Mouse (Mus musculus) lung, postnatal 25 days (tissue): Measurements from ENCODE around the gene Rrbp1.
A peak's percentile ranks its signal among the peaks of the same experiment; 100 is the strongest.

Experiments
- DNase-seq: peaks from one replicate; pipeline ENCODE4 v3.0.0; 2022; ENCODE audit warnings: low spot score

Rrbp1 gene

GRCm38 (mm10) chr2:144006686-144007085 is 4.4 kb downstream of the Rrbp1 start:
- DNase-seq, result no peak

- peak; percentile 74 for DNase-seq
These were observed 5.7 kb downstream of the Rrbp1 start for GRCm38 (mm10) chr2:144005166-144005955.

- DNase-seq, result peak; percentile 19
These were observed 7.5 kb downstream of the Rrbp1 start for GRCm38 (mm10) chr2:144003544-144003943.

- no peak for DNase-seq
These were observed 8.7 kb downstream of the Rrbp1 start for GRCm38 (mm10) chr2:144002229-144002984.

GRCm38 (mm10) chr2:143992977-143993376 is 18.1 kb downstream of the Rrbp1 start:
- no peak for DNase-seq

- DNase-seq, result no peak
These were observed 18.9 kb downstream of the Rrbp1 start for GRCm38 (mm10) chr2:143991964-143992672.

- peak; percentile 62 for DNase-seq
These were observed 20.1 kb downstream of the Rrbp1 start for GRCm38 (mm10) chr2:143990997-143991396.

- no peak for DNase-seq
These were observed 23.0 kb downstream of the Rrbp1 start for GRCm38 (mm10) chr2:143988016-143988415.

- no peak for DNase-seq
These were observed 23.6 kb downstream of the Rrbp1 start for GRCm38 (mm10) chr2:143987485-143987884.

- DNase-seq, result no peak
These were observed 27.6 kb downstream of the Rrbp1 start for GRCm38 (mm10) chr2:143983482-143983881.

GRCm38 (mm10) chr2:143982901-143983300 is 28.2 kb downstream of the Rrbp1 start:
- no peak for DNase-seq

- peak; percentile 43 for DNase-seq
These were observed 28.9 kb downstream of the Rrbp1 start for GRCm38 (mm10) chr2:143982152-143982551.

- peak; percentile 52 for DNase-seq
These were observed 30.2 kb downstream of the Rrbp1 start for GRCm38 (mm10) chr2:143980781-143981398.

- DNase-seq, result peak; percentile 31
These were observed 32.5 kb downstream of the Rrbp1 start for GRCm38 (mm10) chr2:143978444-143979147.

- no peak for DNase-seq
These were observed 35.9 kb downstream of the Rrbp1 start for GRCm38 (mm10) chr2:143975146-143975649.

GRCm38 (mm10) chr2:143973161-143973560 is 37.9 kb downstream of the Rrbp1 start:
- no peak for DNase-seq

GRCm38 (mm10) chr2:143971887-143972286 is 39.2 kb downstream of the Rrbp1 start:
- DNase-seq, result no peak

GRCm38 (mm10) chr2:143970841-143971240 is 40.2 kb downstream of the Rrbp1 start:
- no peak for DNase-seq

- no peak for DNase-seq
These were observed 41.8 kb downstream of the Rrbp1 start for GRCm38 (mm10) chr2:143969260-143969659.

- DNase-seq, result no peak
These were observed 47.7 kb downstream of the Rrbp1 start for GRCm38 (mm10) chr2:143963318-143963717.

- peak; percentile 18 for DNase-seq
These were observed 48.9 kb downstream of the Rrbp1 start for GRCm38 (mm10) chr2:143962192-143962591.
